Mouse (Mus musculus) heart, embryonic 10.5 days (tissue): ENCODE data around the gene Pcf11. TPM values are rescaled to one million over a fixed set of nuclear protein-coding genes. Genes with fewer than 3 reads are reported as not detected.

Source experiments
- DNase-seq: peaks from one replicate; pipeline ENCODE4 v3.0.0-alpha.2; 2017; ENCODE audit warnings: low spot score
- H3K27ac ChIP-seq: fragments of 300-500 bp; sonication (generic); 2 replicates; pipeline ENCODE4 v1.5.1; 2016; ENCODE audit warnings: mild to moderate bottlenecking
- H3K27me3 ChIP-seq: fragments of 300-500 bp; sonication (generic); 2 replicates; pipeline ENCODE4 v1.6.1; 2016; ENCODE audit warnings: mild to moderate bottlenecking; ENCODE audit not compliant: poor library complexity, insufficient read depth, severe bottlenecking
- H3K36me3 ChIP-seq: fragments of 300-500 bp; sonication (generic); 2 replicates; pipeline ENCODE4 v1.6.1; 2016; ENCODE audit warnings: mild to moderate bottlenecking, moderate library complexity
- H3K4me1 ChIP-seq: fragments of 300-500 bp; sonication (generic); 2 replicates; pipeline ENCODE4 v1.6.1; 2016; ENCODE audit warnings: mild to moderate bottlenecking
- H3K4me3 ChIP-seq: fragments of 300-500 bp; sonication (generic); 2 replicates; pipeline ENCODE4 v1.5.1; 2016; ENCODE audit warnings: mild to moderate bottlenecking, moderate library complexity
- H3K9me3 ChIP-seq: fragments of 300-500 bp; sonication (generic); 2 replicates; pipeline ENCODE4 v1.6.1; 2016; ENCODE audit warnings: mild to moderate bottlenecking, moderate library complexity
- WGBS: fragments of 180-500 bp; shearing (Covaris S2); methylation state at CpG from one replicate; pipeline ENCODE4 v1.1.7; 2016; 5-methylcytosine and 5-hydroxymethylcytosine counted together
- polyA plus RNA-seq: library from polyadenylated mRNA; unstranded; fragments of >200 nt; fragmentation: Nextera tagmentation; extraction: Ambion mirVana; gene quantifications from 2 replicates; pipeline ENCODE4 v1.2.1, GENCODE M21; 2016

The Pcf11 gene
- polyA plus RNA-seq, 1 experiment from 2014 or later = 19.1 TPM

GRCm38 (mm10) chr7:92610830-92611229 lies 58.9 kb downstream of the Pcf11 start:
- Histone ChIP-seq H3K36me3 (no peaks in the 10 kb centered on the region), H3K4me1 (no peaks in the 10 kb centered on the region), H3K9me3 (no peaks in the 10 kb centered on the region), H3K27ac (no peak overlapping the region), H3K27me3 (no peaks in the 10 kb centered on the region), H3K4me3 (no peak overlapping the region)
- no peak for DNase-seq
- 88% methylated on average over 7 of the region's 7 CpGs for WGBS

DNA sequence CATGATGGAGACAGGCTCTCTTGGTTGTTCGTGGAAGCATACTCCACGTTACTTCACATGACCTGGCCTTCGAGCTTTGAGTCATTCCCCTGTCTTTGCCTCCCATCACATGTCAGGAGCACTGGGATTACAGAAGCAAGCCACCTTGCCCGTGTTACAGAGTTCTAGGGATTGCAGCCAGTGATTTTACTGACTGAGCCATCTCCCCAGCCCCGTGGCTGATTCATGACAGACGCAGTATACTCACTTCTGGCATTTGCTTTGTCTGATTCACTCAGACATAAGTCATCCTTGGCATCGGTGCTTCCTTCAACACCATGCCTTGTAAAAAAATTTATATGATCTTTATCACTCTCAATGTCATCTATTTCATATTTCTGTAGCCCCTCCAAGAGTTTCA lies 64.8 kb downstream of the Pcf11 start:
- WGBS = 88% methylated on average over 7 of the region's 7 CpGs
- no peak for DNase-seq
- Histone ChIP-seq H3K36me3 (peaks cover 5% of the 10 kb centered on the region; the same call in 1 of the 2 replicates), H3K4me3 (no peak overlapping the region), H3K4me1 (no peaks in the 10 kb centered on the region), H3K27me3 (no peaks in the 10 kb centered on the region), H3K9me3 (no peaks in the 10 kb centered on the region), H3K27ac (no peak overlapping the region)

Other genes starting within 250 kb of the Pcf11 start
- 49.4 and 49.6 TPM in 2 replicates for gene Ccdc90b, start 108.8 kb downstream of the Pcf11 start, polyA plus RNA-seq
- gene Ankrd42, start 32.8 kb downstream of the Pcf11 start, polyA plus RNA-seq = 3.9 and 4.1 TPM in 2 replicates
- gene Rab30, start 71.7 kb upstream of the Pcf11 start, polyA plus RNA-seq = 4.8 and 7.2 TPM in 2 replicates
- gene Ddias, start 204.3 kb upstream of the Pcf11 start, polyA plus RNA-seq = 13.8 and 17.3 TPM in 2 replicates
- 14.2 and 15.1 TPM in 2 replicates for gene Prcp, start 204.5 kb upstream of the Pcf11 start, polyA plus RNA-seq